Comparison of ENCODE assay signal across 23 mouse cellular contexts in genomic region chr7:80840241-80840640, GRCm38 (mm10). TPM values are rescaled to one million over a fixed set of nuclear protein-coding genes. Genes with fewer than 3 reads are reported as not detected.
DNase-seq lines count a peak whose midpoint lies in the region; TF ChIP-seq lines count a peak whose summit lies in the region.
"Had no signal": no experiment of that assay in that cellular context is flagged by ENCODE, and none has a peak within 500 bp of the region (broad histone marks: within the 10 kb centered on the region; RNA-seq: fewer than 3 reads in every experiment).

No protein-coding gene starts in this region.

- peaks cover 8% of the 10 kb centered on the region for H3K79me3 ChIP-seq in C2C12 (ENCODE audit: low read depth)

- DNase-seq in CD4-positive, CD25-positive, alpha-beta regulatory T cell, adult 2 months (ENCODE audit: low read depth, low spot score): peak; percentile 51
- peak; percentile 56 for DNase-seq in induced T-regulatory cell, adult 2 months (ENCODE audit: low read depth)
- DNase-seq in naive thymus-derived CD4-positive, alpha-beta T cell, adult 2 months (ENCODE audit: low read depth): peak; percentile 52
- no peak for DNase-seq in thymus, postnatal 14 days
- no peak for DNase-seq in ovary, postnatal 10 days (ENCODE audit: low spot score)
- no peak for DNase-seq in right cerebral cortex, adult 18-20 months
- DNase-seq: cerebellum, adult 11 months; cerebellum, postnatal 10 days; gastrocnemius, postnatal 10 days; kidney, adult 8-10 months; lung, adult 18-20 months; lung, postnatal 14 days; right cerebral cortex, postnatal 4 days; thymus, postnatal 25 days had no signal

- H3K4me3 ChIP-seq in C2C12 (ENCODE audit: insufficient read depth, poor library complexity, severe bottlenecking): no peak overlapping the region
- H3K4me3 ChIP-seq: embryonic facial prominence, embryonic 10.5 days; forebrain, embryonic 10.5 days; hindbrain, embryonic 10.5 days; limb, embryonic 12.5 days; liver, embryonic 12.5 days; midbrain, embryonic 13.5 days; neural tube, embryonic 13.5 days had no signal

- no peak overlapping the region for H3ac ChIP-seq in C2C12 (ENCODE audit: control insufficient read depth, insufficient read length, low read depth)

- peaks cover 28% of the 10 kb centered on the region for H3K79me2 ChIP-seq in C2C12 (ENCODE audit: control insufficient read depth, insufficient read depth)

- peaks cover 9% of the 10 kb centered on the region for H3K36me3 ChIP-seq in C2C12 (ENCODE audit: control insufficient read depth, insufficient read depth)
- H3K36me3 ChIP-seq: embryonic facial prominence, embryonic 10.5 days; forebrain, embryonic 10.5 days; hindbrain, embryonic 10.5 days; limb, embryonic 12.5 days; liver, embryonic 12.5 days; midbrain, embryonic 13.5 days; neural tube, embryonic 13.5 days had no signal

- no peaks in the 10 kb centered on the region for H3K27me3 ChIP-seq in C2C12 (ENCODE audit: control insufficient read depth, insufficient read depth, insufficient read length)
- H3K27me3 ChIP-seq: limb, embryonic 12.5 days; midbrain, embryonic 13.5 days; neural tube, embryonic 13.5 days; Patski had no signal

- no peak for TF ChIP-seq CTCF in C2C12 (IDR thresholded peaks at IDR 0.05; ENCODE audit: control insufficient read depth, insufficient read depth, insufficient read length)

TF ChIP-seq in C2C12, 6 proteins besides CTCF, POLR2A, EP300 and RAD21:
- TF ChIP-seq MAX (IDR thresholded peaks at IDR 0.05): no peak
- peak; percentile 19 for TF ChIP-seq USF1 (IDR thresholded peaks at IDR 0.05; ENCODE audit: low read depth)

RNA-seq across cellular contexts. Expression of gene Iqgap1, which starts 14.5 kb away (rescaled TPM):
- 82.7 TPM for polyA plus RNA-seq in C2C12 (2012; fragmentation: generic; extraction: Trizol)

RNA-seq across cellular contexts. Expression of gene Zscan2, which starts 20.5 kb away (rescaled TPM):
- polyA plus RNA-seq in C2C12 (2012; fragmentation: generic; extraction: Trizol): 4.6 TPM

Comparison
In these comparisons a context has a peak if more than half of its experiments do, and no peak if none do; other contexts are left out.
1. DNase-seq: peak in CD4-positive, CD25-positive, alpha-beta regulatory T cell, adult 2 months (single experiment), induced T-regulatory cell, adult 2 months (single experiment) and naive thymus-derived CD4-positive, alpha-beta T cell, adult 2 months (single experiment); none in thymus, postnatal 14 days (single experiment), ovary, postnatal 10 days (single experiment) and right cerebral cortex, adult 18-20 months (single experiment).